Mouse (Mus musculus): ENCODE measurements around the gene Ticam1. TPM values are rescaled to one million over a fixed set of nuclear protein-coding genes. Genes with fewer than 3 reads are reported as not detected.

The Ticam1 gene
- polyA plus RNA-seq, 1 experiment from 2014 or later = 5.7 TPM

DNA sequence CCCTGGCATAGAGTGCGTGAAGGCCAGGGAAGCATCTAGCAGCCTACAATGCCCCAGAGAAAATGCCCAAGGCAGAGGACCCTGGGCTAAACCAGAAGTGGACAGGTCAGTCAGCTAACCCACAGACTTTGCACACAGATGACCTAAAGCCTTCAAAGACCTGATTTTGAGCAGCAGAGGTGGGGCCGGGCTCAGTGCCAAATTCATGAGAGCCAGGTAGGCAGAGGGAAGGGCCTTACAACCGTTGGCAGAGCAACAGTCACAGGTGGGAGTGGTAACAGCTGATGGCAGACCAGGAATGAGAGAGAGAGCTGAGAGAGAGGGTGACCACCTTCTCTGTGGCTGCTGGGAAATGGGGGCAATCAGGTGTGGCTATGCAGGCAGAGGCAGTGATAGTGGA lies 3.9 kb downstream of the Ticam1 start:
- H3K4me2 ChIP-seq (ENCODE audit: low read depth, low read length) = no peak overlapping the region
- no peaks in the 10 kb centered on the region for H3K9me3 ChIP-seq (ENCODE audit: control insufficient read depth, low read length)
- no peak overlapping the region for H3K4me3 ChIP-seq (ENCODE audit: low read length)
- H3K9ac ChIP-seq (ENCODE audit: low read length) = no peak overlapping the region
- peaks cover 22% of the 10 kb centered on the region for H3K4me1 ChIP-seq (replicated peaks; ENCODE audit: control insufficient read depth, insufficient read depth, low read length)
- no peak for ATAC-seq (ENCODE audit: low read depth)
- WGBS = 59% methylated on average over 3 of the region's 3 CpGs
- H3K27ac ChIP-seq (ENCODE audit: low read length) = no peak overlapping the region
- peaks cover 6% of the 10 kb centered on the region; the same call in 1 of the 2 replicates for H3K36me3 ChIP-seq (ENCODE audit: control insufficient read depth, insufficient read depth, low read length)
- no peaks in the 10 kb centered on the region for H3K27me3 ChIP-seq (ENCODE audit: control insufficient read depth, insufficient read depth, low read depth, low read length)

DNA sequence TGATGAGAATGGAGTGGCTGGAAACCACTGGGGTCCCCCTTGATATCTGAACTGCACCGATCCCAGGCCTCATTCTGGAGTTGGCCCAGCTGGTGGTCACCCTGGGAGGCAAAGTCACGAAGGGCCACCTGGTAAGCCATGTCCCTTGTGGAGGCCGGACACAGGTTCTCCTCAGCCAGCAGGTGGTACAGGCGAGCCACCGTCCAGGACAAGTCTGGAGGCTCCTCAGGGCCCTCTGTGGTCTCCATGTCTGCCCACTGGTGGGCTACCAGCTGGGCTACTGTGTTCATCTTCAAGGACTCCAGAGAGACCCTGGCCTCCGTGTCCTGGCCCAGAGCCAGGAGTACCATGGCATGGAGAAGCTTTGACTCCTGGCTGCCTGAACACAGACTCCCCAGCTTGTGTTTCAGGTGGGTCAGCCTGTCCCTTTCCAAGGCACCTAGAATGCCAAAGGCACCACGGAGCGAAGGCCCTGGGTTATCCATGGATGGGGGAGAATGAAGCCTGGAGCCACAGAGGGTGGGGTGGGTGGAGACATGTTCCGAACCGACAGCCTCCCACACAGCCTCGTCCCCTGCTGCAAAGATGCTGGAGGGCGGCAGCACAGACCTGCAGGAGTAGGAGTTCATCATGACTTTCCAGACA lies 4.9 kb downstream of the Ticam1 start:
- no peaks in the 10 kb centered on the region for H3K9me3 ChIP-seq (ENCODE audit: control insufficient read depth, low read length)
- no peak for ATAC-seq (ENCODE audit: low read depth)
- peaks cover 6% of the 10 kb centered on the region; the same call in 1 of the 2 replicates for H3K36me3 ChIP-seq (ENCODE audit: control insufficient read depth, insufficient read depth, low read length)
- no peak overlapping the region for H3K4me3 ChIP-seq (ENCODE audit: low read length)
- H3K27ac ChIP-seq (ENCODE audit: low read length) = no peak overlapping the region
- no peak overlapping the region for H3K4me2 ChIP-seq (ENCODE audit: low read depth, low read length)
- WGBS = 78% methylated on average over 12 of the region's 12 CpGs
- H3K9ac ChIP-seq (ENCODE audit: low read length) = no peak overlapping the region
- H3K4me1 ChIP-seq (replicated peaks; ENCODE audit: control insufficient read depth, insufficient read depth, low read length) = peaks cover 13% of the 10 kb centered on the region
- no peaks in the 10 kb centered on the region for H3K27me3 ChIP-seq (ENCODE audit: control insufficient read depth, insufficient read depth, low read depth, low read length)

GRCm38 (mm10) chr17:56269741-56270140 lies 6.8 kb downstream of the Ticam1 start:
- Histone ChIP-seq H3K27me3 (ENCODE audit: control insufficient read depth, insufficient read depth, low read depth, low read length) (no peaks in the 10 kb centered on the region), H3K9me3 (ENCODE audit: control insufficient read depth, low read length) (no peaks in the 10 kb centered on the region), H3K4me1 (replicated peaks; ENCODE audit: control insufficient read depth, insufficient read depth, low read length) (peaks cover 10% of the 10 kb centered on the region), H3K4me2 (ENCODE audit: low read depth, low read length) (peak overlapping the region; percentile 55), H3K27ac (ENCODE audit: low read length) (no peak overlapping the region), H3K9ac (ENCODE audit: low read length) (peak overlapping the region; percentile 54), H3K4me3 (ENCODE audit: low read length) (peak overlapping the region; percentile 39; the same call in 1 of the 2 replicates), H3K36me3 (ENCODE audit: control insufficient read depth, insufficient read depth, low read length) (peaks cover 6% of the 10 kb centered on the region; the same call in 1 of the 2 replicates)
- 63% methylated on average over 3 of the region's 3 CpGs for WGBS
- no peak for ATAC-seq (ENCODE audit: low read depth)

- Histone ChIP-seq H3K4me2 (ENCODE audit: low read depth, low read length) (peak overlapping the region; percentile 55), H3K4me3 (ENCODE audit: low read length) (peak overlapping the region; percentile 39), H3K27ac (ENCODE audit: low read length) (peak overlapping the region; percentile 69), H3K9me3 (ENCODE audit: control insufficient read depth, low read length) (no peaks in the 10 kb centered on the region), H3K4me1 (replicated peaks; ENCODE audit: control insufficient read depth, insufficient read depth, low read length) (peaks cover 10% of the 10 kb centered on the region), H3K36me3 (ENCODE audit: control insufficient read depth, insufficient read depth, low read length) (peaks cover 6% of the 10 kb centered on the region; the same call in 1 of the 2 replicates), H3K9ac (ENCODE audit: low read length) (peak overlapping the region; percentile 61), H3K27me3 (ENCODE audit: control insufficient read depth, insufficient read depth, low read depth, low read length) (no peaks in the 10 kb centered on the region)
- WGBS = 17% methylated on average over 12 of the region's 12 CpGs
- peak; percentile 89 for ATAC-seq (ENCODE audit: low read depth)
These were observed 7.4 kb downstream of the Ticam1 start for GRCm38 (mm10) chr17:56269153-56269630.

DNA sequence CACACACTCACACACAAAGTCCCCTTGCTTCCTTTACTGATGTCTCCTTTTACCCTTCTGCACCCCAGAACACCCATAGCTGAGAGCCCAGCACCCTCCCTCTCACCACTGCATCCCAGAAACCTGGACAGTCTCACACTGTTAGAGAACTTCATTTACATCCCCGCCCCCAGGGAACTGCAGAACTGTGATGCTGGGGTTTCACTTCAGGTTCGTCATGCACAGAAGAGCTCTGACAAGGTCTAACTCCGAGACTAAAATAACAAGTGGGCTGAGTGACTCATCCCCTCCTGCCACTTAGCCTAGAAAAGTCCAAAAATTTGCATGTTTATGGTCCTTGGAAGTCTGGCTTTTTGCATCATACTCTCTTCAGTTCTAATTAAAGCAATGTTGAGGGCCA lies 10.3 kb downstream of the Ticam1 start:
- Histone ChIP-seq H3K4me1 (replicated peaks; ENCODE audit: control insufficient read depth, insufficient read depth, low read length) (no peaks in the 10 kb centered on the region; the same call in 1 of the 2 replicates), H3K9me3 (ENCODE audit: control insufficient read depth, low read length) (no peaks in the 10 kb centered on the region), H3K27me3 (ENCODE audit: control insufficient read depth, insufficient read depth, low read depth, low read length) (no peaks in the 10 kb centered on the region), H3K36me3 (ENCODE audit: control insufficient read depth, insufficient read depth, low read length) (peaks cover 12% of the 10 kb centered on the region), H3K4me2 (ENCODE audit: low read depth, low read length) (no peak overlapping the region), H3K4me3 (ENCODE audit: low read length) (no peak overlapping the region), H3K27ac (ENCODE audit: low read length) (no peak overlapping the region), H3K9ac (ENCODE audit: low read length) (no peak overlapping the region)
- no peak for ATAC-seq (ENCODE audit: low read depth)
- 58% methylated on average over 3 of the region's 3 CpGs for WGBS

DNA sequence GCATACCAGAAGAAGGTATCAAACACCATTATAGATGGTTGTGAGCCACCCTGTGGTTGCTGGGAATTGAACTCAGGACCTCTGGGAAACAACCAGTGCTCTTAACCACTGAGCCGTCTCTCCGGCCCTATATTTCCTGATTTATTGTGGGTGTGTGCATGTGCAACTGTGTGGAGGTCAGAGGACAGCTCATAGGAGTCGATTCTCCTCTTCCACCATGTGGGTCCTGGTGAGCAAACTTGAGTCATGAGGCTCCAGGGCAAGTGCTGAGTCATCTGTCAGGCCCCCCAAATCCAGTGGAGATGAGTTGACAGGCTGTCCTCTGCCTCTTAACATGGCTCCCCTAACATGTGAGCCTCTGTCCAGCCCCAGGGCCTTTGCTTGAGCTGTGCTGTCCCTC lies 10.7 kb downstream of the Ticam1 start:
- no peak overlapping the region for H3K4me3 ChIP-seq (ENCODE audit: low read length)
- no peak overlapping the region for H3K4me2 ChIP-seq (ENCODE audit: low read depth, low read length)
- ATAC-seq (ENCODE audit: low read depth) = no peak
- H3K27ac ChIP-seq (ENCODE audit: low read length) = no peak overlapping the region
- peaks cover 10% of the 10 kb centered on the region for H3K36me3 ChIP-seq (ENCODE audit: control insufficient read depth, insufficient read depth, low read length)
- H3K9me3 ChIP-seq (ENCODE audit: control insufficient read depth, low read length) = no peaks in the 10 kb centered on the region
- H3K27me3 ChIP-seq (ENCODE audit: control insufficient read depth, insufficient read depth, low read depth, low read length) = no peaks in the 10 kb centered on the region
- 77% methylated on average over 3 of the region's 3 CpGs for WGBS
- no peak overlapping the region for H3K9ac ChIP-seq (ENCODE audit: low read length)
- H3K4me1 ChIP-seq (replicated peaks; ENCODE audit: control insufficient read depth, insufficient read depth, low read length) = no peaks in the 10 kb centered on the region; the same call in 1 of the 2 replicates

DNA sequence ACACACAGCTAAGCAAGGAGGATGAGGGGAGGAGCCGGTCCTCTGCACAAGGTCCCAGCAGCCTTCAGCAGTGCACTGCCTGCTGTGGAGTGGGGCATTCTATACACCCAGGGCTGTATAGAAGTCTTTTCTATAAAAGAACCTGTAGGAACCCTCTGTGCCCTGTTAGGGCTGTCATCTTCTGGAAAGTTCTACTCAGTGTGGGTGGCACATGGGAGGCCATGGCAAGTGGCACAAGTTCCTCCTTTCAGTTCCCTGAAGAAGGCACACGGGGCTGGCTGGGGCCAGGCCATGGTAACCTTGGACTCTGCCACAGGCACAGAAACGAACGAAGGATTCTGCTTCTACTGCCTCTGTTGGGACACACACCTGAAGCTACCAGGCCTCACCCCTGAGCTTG lies 11.6 kb downstream of the Ticam1 start:
- no peaks in the 10 kb centered on the region for H3K27me3 ChIP-seq (ENCODE audit: control insufficient read depth, insufficient read depth, low read depth, low read length)
- no peaks in the 10 kb centered on the region for H3K9me3 ChIP-seq (ENCODE audit: control insufficient read depth, low read length)
- H3K27ac ChIP-seq (ENCODE audit: low read length) = no peak overlapping the region
- no peak overlapping the region for H3K9ac ChIP-seq (ENCODE audit: low read length)
- H3K4me2 ChIP-seq (ENCODE audit: low read depth, low read length) = no peak overlapping the region
- 82% methylated on average over 4 of the region's 4 CpGs for whole genome bisulfite sequencing
- no peaks in the 10 kb centered on the region; the same call in 1 of the 2 replicates for H3K4me1 ChIP-seq (replicated peaks; ENCODE audit: control insufficient read depth, insufficient read depth, low read length)
- peaks cover 14% of the 10 kb centered on the region for H3K36me3 ChIP-seq (ENCODE audit: control insufficient read depth, insufficient read depth, low read length)
- ATAC-seq (ENCODE audit: low read depth) = no peak
- no peak overlapping the region for H3K4me3 ChIP-seq (ENCODE audit: low read length)

- Histone ChIP-seq H3K36me3 (ENCODE audit: control insufficient read depth, insufficient read depth, low read length) (peaks cover 19% of the 10 kb centered on the region), H3K27ac (ENCODE audit: low read length) (no peak overlapping the region), H3K9ac (ENCODE audit: low read length) (no peak overlapping the region), H3K4me3 (ENCODE audit: low read length) (no peak overlapping the region), H3K27me3 (ENCODE audit: control insufficient read depth, insufficient read depth, low read depth, low read length) (no peaks in the 10 kb centered on the region), H3K4me1 (replicated peaks; ENCODE audit: control insufficient read depth, insufficient read depth, low read length) (peaks cover 10% of the 10 kb centered on the region; the same call in 1 of the 2 replicates), H3K4me2 (ENCODE audit: low read depth, low read length) (no peak overlapping the region), H3K9me3 (ENCODE audit: control insufficient read depth, low read length) (no peaks in the 10 kb centered on the region)
- peak; percentile 66 for ATAC-seq (ENCODE audit: low read depth)
- WGBS = 16% methylated on average over 8 of the region's 8 CpGs
These were observed 12.6 kb downstream of the Ticam1 start for GRCm38 (mm10) chr17:56264020-56264419.

DNA sequence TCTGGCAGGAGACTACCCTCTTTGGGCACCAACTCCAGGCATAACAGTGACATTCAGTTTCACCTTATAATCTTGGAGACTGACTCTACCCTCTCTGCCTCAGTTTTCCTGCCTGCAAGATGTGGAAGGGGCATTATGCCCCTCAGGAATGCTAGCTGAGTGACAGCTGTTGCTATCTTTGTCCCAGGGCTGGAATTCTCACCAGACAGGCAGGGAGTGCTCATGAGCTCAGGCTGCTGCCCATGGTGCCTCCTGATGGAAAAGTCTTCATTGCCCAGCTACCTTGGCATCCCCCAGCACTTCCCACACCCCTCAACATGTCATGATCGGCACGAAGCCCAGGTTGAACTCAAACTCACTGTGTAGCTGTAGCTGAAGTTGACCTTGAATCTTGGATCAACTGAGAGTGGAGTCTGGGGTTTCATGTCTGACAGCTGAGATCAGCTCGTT lies 13.9 kb downstream of the Ticam1 start:
- peaks cover 22% of the 10 kb centered on the region for H3K36me3 ChIP-seq (ENCODE audit: control insufficient read depth, insufficient read depth, low read length)
- 88% methylated on average over 3 of the region's 3 CpGs for WGBS

More for the DNA sequence above, 13.9 kb downstream of the Ticam1 start:
- no peak overlapping the region for H3K4me3 ChIP-seq (ENCODE audit: low read length)
- ATAC-seq (ENCODE audit: low read depth) = no peak
- no peaks in the 10 kb centered on the region for H3K9me3 ChIP-seq (ENCODE audit: control insufficient read depth, low read length)
- H3K4me2 ChIP-seq (ENCODE audit: low read depth, low read length) = no peak overlapping the region
- H3K9ac ChIP-seq (ENCODE audit: low read length) = no peak overlapping the region
- peaks cover 18% of the 10 kb centered on the region for H3K4me1 ChIP-seq (replicated peaks; ENCODE audit: control insufficient read depth, insufficient read depth, low read length)
- H3K27ac ChIP-seq (ENCODE audit: low read length) = no peak overlapping the region
- H3K27me3 ChIP-seq (ENCODE audit: control insufficient read depth, insufficient read depth, low read depth, low read length) = no peaks in the 10 kb centered on the region
